Mouse (Mus musculus) Patski (cell line): ENCODE data around the gene Dohh. TPM values are rescaled to one million over a fixed set of nuclear protein-coding genes. Genes with fewer than 3 reads are reported as not detected.

Experiments
- ATAC-seq: fragments of 100-300 bp; one replicate; pipeline ENCODE4 v1.8.0; 2021
- CTCF ChIA-PET: fragments of 350-600 bp; sonication (Branson Sonifier 250); formaldehyde crosslinking; loops from one replicate; lab custom pipeline; 2022; ENCODE audit warnings: inconsistent platforms; lab: Charles Lee
- POLR2A ChIA-PET: fragments of 350-600 bp; sonication (Branson Sonifier 250); formaldehyde crosslinking; loops from one replicate; lab custom pipeline; 2022; ENCODE audit warnings: antibody characterized with exemption, inconsistent platforms; lab: Charles Lee
- DNase-seq: peaks from one replicate; pipeline ENCODE4 v3.0.0-alpha.2; 2011; ENCODE audit warnings: low read depth, low spot score
- H3K27me3 ChIP-seq: fragments of 371-371 bp; one replicate; pipeline ENCODE4 v1.5.1; 2021
- CTCF ChIP-seq: fragments of 100-300 bp; IDR thresholded peaks from one replicate; pipeline ENCODE4 v1.5.1; 2021
- in situ Hi-C: fragments of 300-500 bp; cut with MboI; formaldehyde crosslinking; loops from 3 replicates; pipeline ENCODE4 v1.11.1; 2018; ENCODE audit warnings: low pct_unique_long_range_greater_than_20kb, mixed read lengths
- polyA plus RNA-seq: library from polyadenylated mRNA; unstranded; gene quantifications from one replicate; pipeline ENCODE4 v1.2.3, GENCODE M21; 2021

The Dohh gene
- polyA plus RNA-seq, 1 experiment from 2014 or later, result 83.4 TPM

- ChIA-PET POLR2A (no interaction called here), CTCF (interaction anchor here (1.5 kb wide), 1 partner anchor 15 kb away, joined by 5 read pairs; no protein-coding TSS in a partner anchor)
- DNase-seq, result no peak
- no peak for ATAC-seq
- in situ Hi-C loops, result no loop called here
- TF ChIP-seq CTCF, result no peak
- H3K27me3 ChIP-seq, result no peaks in the 10 kb centered on the region
These were observed 37.0 kb downstream of the Dohh start for GRCm38 (mm10) chr10:81421041-81421796.

- H3K27me3 ChIP-seq, result no peaks in the 10 kb centered on the region
- ChIA-PET CTCF (interaction anchor here (1.5 kb wide), 1 partner anchor 16 kb away, joined by 5 read pairs; no protein-coding TSS in a partner anchor), POLR2A (no interaction called here)
- no peak for ATAC-seq
- in situ Hi-C loops, result no loop called here
- no peak for TF ChIP-seq CTCF
- no peak for DNase-seq
These were observed 37.5 kb downstream of the Dohh start for GRCm38 (mm10) chr10:81421797-81422100.

- DNase-seq, result no peak
- POLR2A ChIA-PET, result no interaction called here
- no peak for TF ChIP-seq CTCF
- H3K27me3 ChIP-seq, result no peaks in the 10 kb centered on the region
- CTCF ChIA-PET, result interaction anchor here (1.0 to 1.5 kb wide), 2 partner anchors 11 to 16 kb away, joined by 3 to 5 read pairs; no protein-coding TSS in a partner anchor
- in situ Hi-C loops, result no loop called here
- ATAC-seq, result no peak
These were observed 38.0 kb downstream of the Dohh start for GRCm38 (mm10) chr10:81422191-81422590.

GRCm38 (mm10) chr10:81422661-81423217, 38.5 kb downstream of the Dohh start:
- DNase-seq (no peak), ATAC-seq (no peak)
- no peaks in the 10 kb centered on the region for H3K27me3 ChIP-seq
- TF ChIP-seq CTCF, result no peak
- CTCF ChIA-PET, result interaction anchor here (1.0 to 1.5 kb wide), 2 partner anchors 12 to 17 kb away, joined by 3 to 5 read pairs; no protein-coding TSS in a partner anchor
- in situ Hi-C loops, result no loop called here
- POLR2A ChIA-PET, result no interaction called here

GRCm38 (mm10) chr10:81423476-81424245, 39.4 kb downstream of the Dohh start:
- DNase-seq, result no peak
- H3K27me3 ChIP-seq, result no peaks in the 10 kb centered on the region
- TF ChIP-seq CTCF, result no peak
- POLR2A ChIA-PET, result no interaction called here
- in situ Hi-C loops, result no loop called here
- no peak for ATAC-seq
- CTCF ChIA-PET, result interaction anchor here (1.5 kb wide), 1 partner anchor 18 kb away, joined by 3 read pairs; no protein-coding TSS in a partner anchor

GRCm38 (mm10) chr10:81424246-81425051, 40.2 kb downstream of the Dohh start:
- ATAC-seq, result no peak
- POLR2A ChIA-PET, result interaction anchor here (0.5 kb wide), 1 partner anchor 41 kb away, joined by 6 read pairs; no protein-coding TSS in a partner anchor
- in situ Hi-C loops, result no loop called here
- H3K27me3 ChIP-seq, result no peaks in the 10 kb centered on the region
- no peak for TF ChIP-seq CTCF
- no peak for DNase-seq
- CTCF ChIA-PET, result interaction anchor here (1.5 kb wide), 1 partner anchor 19 kb away, joined by 3 read pairs; no protein-coding TSS in a partner anchor

GRCm38 (mm10) chr10:81425236-81425850, 41.1 kb downstream of the Dohh start:
- TF ChIP-seq CTCF, result no peak
- POLR2A ChIA-PET, result no interaction called here
- no peak for DNase-seq
- no peaks in the 10 kb centered on the region for H3K27me3 ChIP-seq
- CTCF ChIA-PET, result interaction anchor here (1.5 kb wide), 1 partner anchor 20 kb away, joined by 3 read pairs; no protein-coding TSS in a partner anchor
- ATAC-seq, result no peak
- in situ Hi-C loops, result no loop called here

- no peaks in the 10 kb centered on the region for H3K27me3 ChIP-seq
- CTCF ChIA-PET, result interaction anchor here (1.5 kb wide), 1 partner anchor 21 kb away, joined by 3 read pairs; no protein-coding TSS in a partner anchor
- no peak for DNase-seq
- TF ChIP-seq CTCF, result no peak
- no peak for ATAC-seq
- POLR2A ChIA-PET, result no interaction called here
- in situ Hi-C loops, result no loop called here
These were observed 41.9 kb downstream of the Dohh start for GRCm38 (mm10) chr10:81426081-81426671.

GRCm38 (mm10) chr10:81426897-81427296, 42.7 kb downstream of the Dohh start:
- ChIA-PET CTCF (no interaction called here), POLR2A (no interaction called here)
- no peak for ATAC-seq
- no peak for TF ChIP-seq CTCF
- DNase-seq, result no peak
- in situ Hi-C loops, result no loop called here
- no peaks in the 10 kb centered on the region for H3K27me3 ChIP-seq
